Mouse (Mus musculus) urinary bladder, postnatal 10 days (tissue): ENCODE data around the gene Lpp.

Experiments used
- DNase-seq: peaks from one replicate; pipeline ENCODE4 v3.0.0; 2022; ENCODE audit warnings: low spot score

The Lpp gene

DNA sequence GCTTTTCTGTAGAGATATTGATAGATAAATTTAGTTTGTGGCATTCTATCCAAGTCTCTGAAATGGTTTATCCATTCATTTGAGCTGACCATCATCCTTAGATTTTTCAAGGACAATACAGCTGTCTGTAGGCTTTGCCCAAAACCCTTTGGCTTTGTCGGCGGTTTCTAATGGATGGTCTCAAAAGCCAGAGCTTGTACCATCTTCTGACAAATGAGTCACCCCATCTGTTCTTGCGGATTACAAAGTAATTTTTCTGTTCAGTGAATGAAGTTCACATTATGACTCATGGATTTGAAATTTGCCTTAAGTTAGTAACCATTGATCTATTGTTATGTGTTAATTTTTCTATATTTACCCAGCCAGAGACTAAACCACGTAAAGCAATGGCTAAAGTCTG, 301.8 kb downstream of the Lpp start:
- no peak for DNase-seq

DNA sequence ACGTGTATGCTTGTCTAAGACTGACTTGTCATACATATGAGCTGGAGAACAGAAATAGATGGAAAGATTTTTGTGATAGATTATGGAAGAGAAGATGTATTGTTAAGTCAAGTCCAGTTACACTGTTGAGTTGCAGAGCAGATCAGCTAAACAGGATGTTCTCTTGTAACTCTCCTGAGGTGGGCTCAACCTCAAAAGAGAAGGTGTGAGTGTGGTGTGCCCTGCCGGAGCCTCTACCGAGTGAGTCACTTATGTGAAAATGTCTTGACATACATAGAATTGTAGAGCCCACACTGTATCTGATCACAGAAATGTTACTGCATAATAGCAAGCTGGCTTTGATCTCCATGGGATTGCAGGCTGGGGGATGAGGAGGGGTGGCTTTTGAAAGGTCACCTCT, 310.9 kb downstream of the Lpp start:
- no peak for DNase-seq

DNA sequence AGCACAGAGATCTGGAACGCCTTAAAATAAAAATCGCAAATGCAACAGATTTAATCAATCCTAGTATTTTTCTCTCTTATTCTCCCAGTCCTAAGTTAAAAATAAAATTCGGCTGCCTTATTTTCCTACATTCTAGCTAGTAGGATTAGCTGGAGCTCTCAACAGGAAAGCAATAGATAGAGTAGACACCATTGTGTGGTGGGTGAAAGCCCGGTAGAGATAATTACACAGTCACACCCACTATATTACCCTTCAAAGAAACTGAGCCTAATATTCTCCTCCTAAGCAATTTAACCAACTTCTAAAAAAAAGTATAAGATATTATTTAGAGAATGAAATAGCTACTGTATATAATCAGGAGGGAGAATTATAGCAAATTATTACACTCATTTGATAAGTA, 330.3 kb downstream of the Lpp start:
- no peak for DNase-seq

DNA sequence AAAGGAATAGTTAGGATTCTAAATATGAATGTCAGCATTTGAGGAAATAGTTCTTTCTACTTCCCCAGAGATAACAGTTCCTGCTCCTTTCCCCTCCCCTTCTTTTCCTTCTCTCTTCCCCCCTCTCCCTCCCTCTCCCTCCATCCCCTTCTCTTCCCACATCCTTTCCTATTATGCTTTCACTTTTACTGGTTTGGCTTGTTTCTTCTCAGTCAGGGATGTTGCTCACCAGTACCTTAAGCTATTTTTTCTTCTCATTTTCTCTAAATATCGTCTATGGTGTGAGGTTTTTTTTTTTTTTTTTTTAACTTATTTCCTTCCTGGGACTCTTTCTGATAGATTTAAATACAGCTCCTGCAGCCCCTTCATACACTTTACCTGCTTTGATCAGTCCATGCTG, 339.4 kb downstream of the Lpp start:
- DNase-seq = no peak

DNA sequence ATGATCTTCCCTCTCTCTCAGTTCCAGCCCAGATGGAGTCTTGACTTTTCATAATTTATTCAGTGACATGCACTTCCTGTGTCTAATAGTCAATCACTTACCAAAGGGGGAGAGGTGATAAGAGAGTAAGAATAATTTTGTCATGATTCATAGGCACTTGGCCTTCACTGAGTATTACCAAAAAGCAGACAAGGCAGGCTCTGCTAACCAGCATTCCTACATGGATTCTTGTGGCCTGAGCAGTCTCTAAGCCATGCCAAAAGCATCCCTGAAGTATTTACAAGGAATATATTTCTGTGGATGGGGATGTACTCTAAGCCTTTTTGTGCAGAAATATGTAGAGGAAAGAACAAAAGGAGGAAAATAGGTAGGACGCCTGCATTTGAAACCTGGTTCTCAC, 340.0 kb downstream of the Lpp start:
- DNase-seq = no peak

DNA sequence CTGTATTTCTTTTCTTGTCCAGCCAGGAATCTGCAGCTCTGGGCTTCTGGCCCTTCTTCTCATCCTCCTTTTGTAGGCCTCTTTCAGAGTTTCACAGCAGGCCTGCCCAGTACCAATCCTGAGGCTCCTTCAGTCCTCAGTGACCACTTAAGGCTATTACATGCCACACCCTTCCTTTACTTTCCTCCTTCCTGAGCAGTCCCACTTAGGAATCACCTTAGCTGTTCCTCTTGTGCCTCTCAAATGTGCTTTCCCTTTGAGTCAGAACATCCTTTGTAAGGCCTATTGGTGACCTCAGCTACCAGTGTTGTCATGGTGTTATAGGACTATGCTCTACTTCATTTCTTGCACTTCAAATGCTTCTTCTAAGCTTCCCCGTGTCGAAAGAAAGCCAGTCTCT, 342.4 kb downstream of the Lpp start:
- DNase-seq = no peak

DNA sequence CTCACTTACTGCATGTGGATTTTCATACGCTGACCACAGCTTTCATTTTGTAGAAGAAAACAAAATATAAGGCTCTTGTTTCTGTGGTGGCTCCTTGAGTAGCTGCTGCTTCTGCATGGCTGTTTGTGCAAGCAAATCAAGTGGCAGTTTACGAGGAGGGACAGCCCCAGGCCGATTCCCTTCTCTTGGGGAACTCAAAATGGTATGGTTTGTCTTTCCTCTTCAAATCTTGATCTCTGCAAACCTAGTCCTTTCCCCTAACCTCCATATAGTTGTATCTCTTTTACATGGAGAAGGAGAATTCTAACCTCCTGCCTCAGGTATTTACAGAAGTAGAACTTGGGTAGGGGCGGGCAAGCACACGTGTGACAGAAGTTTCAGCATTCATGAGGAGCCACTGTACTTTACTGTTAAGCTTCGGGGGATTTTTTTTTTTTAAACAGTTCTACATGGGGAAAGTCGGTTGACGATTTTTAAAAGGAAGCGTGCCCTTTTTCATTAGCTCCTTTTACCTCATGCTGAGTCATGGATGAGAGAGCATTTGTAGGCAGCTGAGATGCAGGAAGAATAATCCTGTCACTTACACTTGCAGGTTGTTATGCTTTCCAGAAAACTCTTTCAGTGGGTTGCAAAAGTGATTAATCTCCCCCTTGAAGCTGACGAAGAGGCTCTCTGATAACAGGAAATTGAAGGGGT, 344.2 kb downstream of the Lpp start:
- DNase-seq = no peak

DNA sequence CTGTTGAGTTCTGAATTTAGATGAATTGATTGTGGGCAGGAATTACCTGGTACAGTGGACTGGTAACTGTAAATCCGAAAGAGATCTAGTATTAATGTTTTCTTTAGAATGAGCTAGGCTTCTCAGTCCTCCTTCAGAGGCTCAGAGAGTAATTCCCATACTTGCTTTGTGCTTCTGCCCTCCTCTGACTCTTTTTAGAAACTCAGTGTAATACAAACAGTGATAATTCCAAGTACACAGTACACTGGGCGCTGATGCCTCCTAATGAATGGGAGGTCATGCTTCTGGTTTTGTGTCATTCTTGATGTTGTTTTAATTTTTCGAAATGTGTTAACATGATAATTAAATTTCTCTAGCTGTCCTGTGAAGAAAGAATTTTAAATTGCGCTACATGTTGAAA, 347.4 kb downstream of the Lpp start:
- DNase-seq = no peak

DNA sequence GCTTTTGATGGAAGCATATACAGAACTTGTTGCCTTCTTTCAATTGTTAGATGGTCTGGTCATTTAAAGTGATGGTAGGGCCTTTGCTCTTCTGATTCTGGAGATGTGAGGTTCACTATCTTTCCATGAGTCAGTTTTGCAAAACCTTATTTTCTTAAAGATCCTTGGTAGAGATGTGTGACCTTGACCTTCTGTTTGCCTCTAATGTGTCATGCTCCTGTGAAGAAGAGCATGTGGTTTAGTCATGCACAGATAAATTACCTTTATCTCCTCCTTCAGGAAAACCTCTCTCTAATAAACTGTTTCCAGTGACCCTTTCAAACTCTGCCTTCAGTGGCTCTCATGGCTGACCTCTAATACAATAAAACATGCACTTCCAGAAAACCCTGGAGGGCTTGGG, 356.5 kb downstream of the Lpp start:
- no peak for DNase-seq

DNA sequence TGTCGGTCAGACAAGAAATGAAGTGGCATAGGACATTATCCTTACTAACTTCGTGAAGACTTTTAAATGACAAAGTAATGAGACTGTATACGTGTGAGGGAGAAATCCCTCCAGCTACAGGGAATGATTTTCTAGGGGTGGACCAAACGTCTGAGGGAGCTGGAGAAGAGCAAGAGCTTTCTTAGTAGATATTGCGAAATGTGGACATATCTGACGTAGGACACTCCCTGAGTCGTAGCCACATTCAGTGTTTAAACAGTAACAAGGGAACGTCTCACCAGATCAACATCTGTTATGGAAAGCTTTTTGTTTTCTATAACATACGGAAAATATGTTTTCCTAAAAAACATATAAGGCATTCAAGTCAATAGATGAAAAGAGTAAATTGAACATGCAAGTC, 362.8 kb downstream of the Lpp start:
- no peak for DNase-seq

DNA sequence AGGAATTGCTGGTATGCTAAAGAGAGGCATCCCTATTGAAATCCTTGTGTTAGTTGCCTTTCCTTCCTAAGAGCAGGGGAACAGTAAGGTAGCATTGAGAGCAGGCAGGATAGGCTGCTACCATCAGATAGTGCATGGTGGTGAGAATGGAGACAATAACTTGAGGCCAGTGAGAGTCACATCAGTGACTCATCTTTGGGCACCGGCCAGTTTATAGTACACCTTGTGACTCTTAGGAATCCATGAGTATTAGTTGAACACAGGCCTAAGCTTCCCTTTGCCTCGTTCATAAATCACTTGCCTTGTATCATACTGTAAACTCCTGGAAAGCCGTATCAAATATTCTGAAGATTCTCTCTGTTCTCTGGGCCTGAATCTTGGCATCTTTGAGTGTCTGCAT, 372.7 kb downstream of the Lpp start:
- DNase-seq = no peak

DNA sequence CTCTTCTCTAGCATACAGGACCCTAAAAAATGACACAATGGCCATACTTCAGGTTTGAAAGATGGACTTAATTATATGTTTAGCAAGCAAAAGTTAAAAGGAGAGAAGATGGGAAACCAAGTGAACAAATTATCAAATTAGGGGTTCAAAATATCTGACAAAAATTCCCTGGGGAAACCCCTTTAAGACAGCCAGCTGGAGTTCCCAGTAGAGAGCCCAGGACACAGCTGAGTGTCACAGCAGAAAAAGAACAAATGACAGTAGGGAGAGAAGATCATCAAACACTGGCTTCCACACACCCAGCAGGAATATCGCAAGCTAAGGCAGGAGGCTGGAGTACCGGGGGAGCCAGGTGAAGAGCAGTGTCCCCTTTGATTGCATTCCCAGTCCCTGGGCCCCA, 373.3 kb downstream of the Lpp start:
- DNase-seq = no peak

DNA sequence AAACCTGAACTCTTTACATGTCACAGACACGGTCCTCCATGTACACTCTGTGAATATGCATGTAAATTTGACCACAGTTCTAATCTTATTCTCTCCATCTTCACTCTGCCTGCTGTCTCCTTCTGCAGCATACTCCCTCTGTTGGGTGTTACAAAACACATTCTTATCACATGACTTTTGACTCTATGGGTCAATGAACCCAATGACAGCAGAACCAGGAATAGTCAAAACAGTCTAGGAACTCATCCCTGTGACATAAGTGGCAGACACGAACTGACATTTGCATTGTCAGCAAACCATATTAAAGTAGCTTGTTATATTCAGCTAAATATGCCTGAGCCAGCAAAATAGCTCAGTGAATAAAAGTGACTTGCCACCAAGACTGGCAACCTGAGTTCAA, 383.7 kb downstream of the Lpp start:
- no peak for DNase-seq

DNA sequence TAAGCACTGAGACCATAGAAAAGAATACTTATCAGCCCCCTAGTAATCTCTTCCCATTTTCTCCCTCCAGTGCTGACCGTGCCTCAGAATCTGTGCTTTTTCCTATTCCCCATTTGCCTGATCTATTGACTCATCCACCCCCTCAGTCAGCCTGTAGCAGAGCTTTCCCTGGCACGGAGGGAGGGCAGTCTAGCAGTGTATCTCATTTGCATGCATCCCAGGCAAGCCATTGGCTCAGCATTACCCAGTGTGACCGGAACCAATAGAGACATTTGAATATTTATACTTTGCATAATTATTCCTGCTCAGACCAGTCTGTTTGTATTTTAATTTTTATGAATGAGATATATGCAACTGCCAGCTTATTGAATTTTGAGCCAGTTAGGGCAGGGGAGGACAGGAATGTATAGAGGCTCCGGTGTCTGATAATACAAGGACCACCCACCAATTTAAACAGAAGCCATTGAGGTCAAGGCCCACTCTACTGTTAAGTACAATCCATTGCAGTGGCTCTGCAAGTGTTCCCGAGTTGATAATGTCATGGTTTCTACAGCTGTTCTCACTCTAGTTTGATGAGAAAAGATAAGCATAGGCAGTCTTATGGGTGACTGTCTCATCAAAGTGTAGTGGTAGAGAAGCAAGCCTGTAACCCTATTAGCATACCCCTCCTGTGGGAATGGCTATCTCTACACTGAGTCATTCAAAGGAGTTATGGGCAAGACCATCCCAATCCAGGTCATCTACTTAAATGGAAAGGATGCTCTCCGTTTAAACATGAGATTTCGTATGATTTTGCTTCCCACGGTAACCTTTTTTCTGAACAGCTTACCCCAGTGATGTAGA, 385.3 kb downstream of the Lpp start:
- no peak for DNase-seq

DNA sequence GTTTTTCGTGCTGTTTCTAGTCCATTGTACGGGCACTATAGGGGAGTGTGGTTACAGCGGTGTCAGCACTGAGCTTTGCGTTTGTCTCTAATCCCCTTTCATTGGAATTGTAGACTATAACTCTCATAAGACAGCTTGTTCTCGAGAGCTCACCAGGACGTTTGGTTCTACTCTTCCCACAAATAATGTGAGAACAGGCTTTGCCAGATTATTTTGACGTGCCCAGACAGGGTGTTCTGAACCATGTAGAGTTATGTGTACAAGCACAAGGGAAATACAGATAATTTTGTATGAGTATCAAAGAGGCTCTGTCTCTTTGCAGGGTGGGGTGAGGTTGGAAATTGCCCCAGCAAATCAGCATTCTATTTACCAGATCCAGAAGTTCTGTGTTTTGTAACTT, 387.2 kb downstream of the Lpp start:
- no peak for DNase-seq

DNA sequence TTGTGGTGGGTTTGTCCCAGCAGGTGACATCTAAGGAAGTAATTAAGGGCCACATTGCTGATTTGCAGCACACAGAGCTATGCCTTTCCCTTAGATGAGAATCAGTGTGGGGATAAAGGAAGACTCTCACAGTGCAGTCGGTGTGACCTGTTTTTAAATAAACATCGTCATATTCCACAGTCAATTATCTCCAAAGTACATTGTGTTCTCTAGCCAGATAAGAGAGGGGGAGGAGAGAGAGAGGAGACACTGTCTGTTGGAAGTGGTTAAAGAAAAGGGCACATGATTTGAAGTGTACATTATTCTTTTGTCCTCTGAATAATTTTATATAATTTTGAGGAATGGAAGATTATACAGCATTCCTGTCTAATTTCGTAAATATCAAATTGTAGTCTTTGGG, 388.6 kb downstream of the Lpp start:
- no peak for DNase-seq

DNA sequence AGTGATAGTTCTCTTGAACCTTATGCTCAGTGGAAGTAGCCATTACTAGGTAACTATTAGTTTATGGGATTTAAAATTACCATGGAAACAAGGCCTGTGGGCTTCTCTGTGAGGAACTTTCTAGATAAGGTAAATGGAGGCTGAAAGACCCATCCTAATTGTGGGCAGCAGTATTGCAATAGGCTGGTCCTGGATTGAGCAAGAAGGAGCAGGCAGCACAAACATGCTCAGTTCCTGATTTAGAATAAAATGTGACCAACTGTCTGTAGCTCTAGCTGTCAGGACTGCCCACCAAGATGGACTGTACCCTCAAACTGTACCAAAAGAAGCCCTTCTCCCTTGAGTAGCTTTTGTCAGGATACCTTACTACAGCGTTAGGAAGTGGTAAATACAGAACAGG, 392.3 kb downstream of the Lpp start:
- no peak for DNase-seq

DNA sequence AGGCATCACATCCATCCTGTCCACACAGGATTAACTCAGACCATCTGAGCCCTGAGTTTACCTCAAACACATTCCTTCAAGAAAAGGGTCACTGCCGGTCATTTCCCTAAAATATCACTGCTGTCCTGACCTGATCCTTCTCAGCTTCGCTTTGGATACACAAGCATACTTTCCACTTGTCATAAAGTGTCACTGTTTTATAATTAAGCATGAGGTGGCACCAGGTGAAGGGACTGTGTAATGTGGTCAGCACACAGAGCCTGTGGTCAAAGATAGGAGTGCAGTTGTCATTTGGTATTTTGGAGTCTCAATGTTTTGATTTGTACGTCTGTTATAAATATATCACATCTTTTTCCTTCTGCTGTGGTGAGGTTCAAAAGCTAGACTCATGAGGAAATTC, 395.7 kb downstream of the Lpp start:
- no peak for DNase-seq

DNA sequence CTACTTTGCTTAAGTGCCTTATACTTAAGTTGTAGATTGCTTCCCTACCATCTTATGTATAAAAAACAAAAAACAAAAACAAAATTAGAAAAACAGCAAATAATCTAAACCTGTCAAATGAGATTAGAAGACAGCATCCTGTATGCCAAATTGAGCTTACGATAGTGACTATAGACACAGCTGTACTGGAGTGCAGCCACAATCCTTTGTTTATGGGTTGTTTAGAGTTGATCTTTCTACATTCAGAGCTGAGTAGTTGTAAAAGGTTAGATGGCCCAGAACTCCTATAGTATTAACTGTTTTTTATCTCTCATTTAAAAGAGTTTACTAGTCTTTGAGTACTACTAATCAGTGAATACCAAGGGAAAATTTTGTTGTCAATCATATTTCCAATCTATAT, 398.1 kb downstream of the Lpp start:
- no peak for DNase-seq

DNA sequence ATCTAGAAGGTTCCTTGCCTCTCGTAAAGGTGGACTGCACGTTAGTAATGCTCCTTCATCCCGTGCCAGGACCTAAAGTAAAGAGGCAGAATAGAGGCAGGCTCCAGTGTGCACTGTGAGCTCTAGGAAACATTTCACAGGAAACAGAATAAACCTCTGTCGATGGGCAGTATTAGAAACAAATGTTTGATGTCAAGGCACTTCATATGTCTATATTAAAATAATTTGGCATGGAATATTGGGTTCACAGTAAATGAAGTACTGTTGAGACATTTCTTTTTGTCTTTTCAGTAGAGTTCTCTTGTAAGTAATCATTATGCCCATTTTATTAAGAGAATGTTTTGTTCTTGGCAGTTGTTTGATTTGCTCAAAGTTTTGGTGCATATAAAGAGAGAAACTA, 398.7 kb downstream of the Lpp start:
- DNase-seq = no peak

DNA sequence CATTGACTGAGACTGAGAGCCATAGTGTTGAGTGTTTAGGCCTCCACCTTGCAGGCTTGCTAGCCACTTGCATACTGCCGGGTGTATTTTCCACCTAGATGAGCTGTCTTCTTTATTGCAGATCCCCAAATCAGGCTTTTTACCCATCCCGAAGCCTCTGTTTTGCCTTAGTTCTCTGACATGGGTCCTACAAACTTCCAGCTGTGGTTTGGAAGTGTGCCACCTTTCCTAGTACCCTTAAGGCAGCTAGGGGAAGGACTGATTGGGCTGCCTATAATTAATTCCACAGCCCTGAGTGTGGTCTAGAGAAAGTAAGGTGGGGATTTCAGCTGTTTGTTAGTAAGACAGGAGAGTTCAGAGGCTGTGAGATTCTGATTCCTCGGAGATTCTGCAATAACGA, 399.5 kb downstream of the Lpp start:
- DNase-seq = no peak

DNA sequence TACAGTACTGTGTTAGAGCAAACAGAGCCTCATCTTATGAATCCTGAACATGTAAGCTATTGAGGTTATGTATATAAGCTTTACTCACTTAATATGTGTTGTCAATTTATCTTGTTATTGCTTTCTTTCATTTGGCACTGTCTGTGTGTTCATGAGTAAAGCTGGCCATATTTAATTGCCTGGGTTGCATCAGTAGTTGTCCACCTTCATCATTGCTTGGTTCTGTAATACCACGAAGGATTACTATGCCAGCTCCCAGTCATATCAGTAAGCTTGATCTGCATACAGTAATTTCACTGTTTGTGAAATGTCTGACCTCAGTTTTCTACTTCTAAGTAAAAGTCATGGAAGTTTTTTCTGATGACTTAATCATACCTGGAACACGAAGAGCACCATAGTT, 401.4 kb downstream of the Lpp start:
- DNase-seq = no peak

DNA sequence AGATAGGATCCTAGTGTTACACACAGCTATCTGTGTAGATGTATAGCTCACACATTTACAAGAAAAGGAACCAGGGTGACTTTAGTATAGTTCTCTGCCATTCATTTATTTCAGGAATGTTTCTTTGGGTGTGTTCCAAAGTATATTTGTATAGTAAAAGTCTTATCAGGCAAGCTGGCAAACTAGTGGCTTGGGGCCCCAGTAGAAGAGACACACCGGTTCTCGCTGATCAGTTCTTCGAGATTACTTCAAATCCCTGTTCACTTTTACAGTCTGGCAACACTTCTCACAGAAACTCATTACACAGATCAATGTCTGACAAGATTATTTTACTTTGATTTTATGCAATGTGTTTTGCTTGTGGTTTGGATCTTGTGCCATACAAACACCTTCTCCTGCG, 408.0 kb downstream of the Lpp start:
- no peak for DNase-seq

DNA sequence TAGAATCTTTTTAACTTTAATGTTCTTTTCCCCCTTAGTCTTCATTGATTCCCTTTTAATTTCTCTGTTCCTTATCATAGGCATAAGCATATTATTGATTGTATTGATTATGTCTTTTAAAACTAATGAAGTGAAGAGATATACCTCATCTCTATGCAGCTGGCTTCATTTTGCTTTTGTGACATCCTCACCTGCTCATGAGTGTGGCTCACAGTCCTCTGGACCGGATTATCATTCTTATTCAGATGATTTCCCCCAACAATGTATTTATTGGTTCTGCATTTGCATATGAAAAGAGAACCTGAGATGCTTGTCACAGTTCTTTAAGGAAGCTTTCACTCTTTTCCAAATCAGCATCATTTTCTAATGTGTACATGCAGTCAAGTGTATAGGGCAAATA, 408.5 kb downstream of the Lpp start:
- no peak for DNase-seq
